Mouse (Mus musculus) neural tube, embryonic 12.5 days (tissue): ENCODE data around the gene Ubxn6. TPM values are rescaled to one million over a fixed set of nuclear protein-coding genes. Genes with fewer than 3 reads are reported as not detected.

Experiments
- ATAC-seq: fragments of 200-750 bp; cut with Nextera tagmentation; 2 replicates; pipeline ENCODE4 v1.8.0; 2017; ENCODE audit warnings: low read depth, mild to moderate bottlenecking, moderate TSS enrichment, moderate library complexity; ENCODE audit not compliant: low FRiP score
- H3K27ac ChIP-seq: fragments of 300-500 bp; sonication (generic); 2 replicates; pipeline ENCODE4 v1.5.1; 2016
- H3K27me3 ChIP-seq: fragments of 300-500 bp; sonication (generic); replicated peaks from 2 replicates; pipeline ENCODE4 v1.6.1; 2016; ENCODE audit warnings: mild to moderate bottlenecking
- H3K36me3 ChIP-seq: fragments of 300-500 bp; sonication (generic); 2 replicates; pipeline ENCODE4 v1.6.1; 2016; ENCODE audit warnings: mild to moderate bottlenecking
- H3K4me1 ChIP-seq: fragments of 300-500 bp; sonication (generic); 2 replicates; pipeline ENCODE4 v1.6.1; 2016
- H3K4me2 ChIP-seq: fragments of 300-500 bp; sonication (generic); replicated peaks from 2 replicates; pipeline ENCODE4 v1.6.1; 2016; ENCODE audit warnings: mild to moderate bottlenecking
- H3K4me3 ChIP-seq: fragments of 300-500 bp; sonication (generic); 2 replicates; pipeline ENCODE4 v1.5.1; 2016
- H3K9ac ChIP-seq: fragments of 300-500 bp; sonication (generic); 2 replicates; pipeline ENCODE4 v1.6.1; 2016; ENCODE audit warnings: mild to moderate bottlenecking
- H3K9me3 ChIP-seq: fragments of 300-500 bp; sonication (generic); 2 replicates; pipeline ENCODE4 v1.6.1; 2016; ENCODE audit warnings: mild to moderate bottlenecking
- WGBS: fragments of 180-500 bp; shearing (Covaris S2); methylation state at CpG from one replicate; pipeline ENCODE4 v1.1.7; 2016; 5-methylcytosine and 5-hydroxymethylcytosine counted together
- polyA plus RNA-seq: library from polyadenylated mRNA; unstranded; fragments of >200 nt; fragmentation: Nextera tagmentation; extraction: Ambion mirVana; gene quantifications from 2 replicates; pipeline ENCODE4 v1.2.1, GENCODE M21; 2016

The Ubxn6 gene
- polyA plus RNA-seq, 1 experiment from 2014 or later, result 61.0 TPM

DNA sequence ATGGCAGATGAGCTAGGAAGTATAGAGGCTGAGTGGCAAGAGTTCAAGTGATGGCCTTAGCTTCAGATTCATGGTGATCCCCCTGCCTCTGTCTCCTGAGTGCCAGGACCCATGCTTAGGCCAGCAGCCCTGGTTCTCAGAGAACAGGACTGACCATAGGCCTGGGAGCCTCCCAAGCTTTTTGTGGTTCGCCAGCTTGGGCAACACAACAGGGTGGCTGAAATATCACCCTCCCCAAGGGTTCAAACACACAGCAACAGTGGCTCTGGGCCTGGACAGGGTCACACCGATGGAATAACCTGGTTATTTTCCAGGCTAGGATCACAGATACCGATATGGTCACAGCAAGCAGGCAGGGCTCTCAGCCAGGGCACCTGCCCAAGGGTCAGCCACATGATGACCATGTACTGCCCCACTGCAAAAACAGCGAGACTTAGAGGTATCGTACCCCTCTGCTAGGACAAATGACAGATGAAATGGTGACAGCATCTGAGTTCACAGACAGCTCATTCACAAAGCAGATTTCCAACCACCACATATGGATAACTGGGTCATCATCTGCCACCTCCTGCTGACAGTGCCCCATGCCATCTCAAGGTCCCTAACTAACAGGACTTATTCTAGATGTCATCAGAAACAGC lies 46.9 kb downstream of the Ubxn6 start:
- Histone ChIP-seq H3K9me3 (no peaks in the 10 kb centered on the region), H3K9ac (no peak overlapping the region), H3K4me3 (no peak overlapping the region), H3K4me1 (peaks cover 6% of the 10 kb centered on the region), H3K36me3 (peaks cover 50% of the 10 kb centered on the region), H3K27me3 (no peaks in the 10 kb centered on the region), H3K27ac (no peak overlapping the region), H3K4me2 (no peak overlapping the region)
- 92% methylated on average over 5 of the region's 5 CpGs for WGBS
- ATAC-seq, result no peak

DNA sequence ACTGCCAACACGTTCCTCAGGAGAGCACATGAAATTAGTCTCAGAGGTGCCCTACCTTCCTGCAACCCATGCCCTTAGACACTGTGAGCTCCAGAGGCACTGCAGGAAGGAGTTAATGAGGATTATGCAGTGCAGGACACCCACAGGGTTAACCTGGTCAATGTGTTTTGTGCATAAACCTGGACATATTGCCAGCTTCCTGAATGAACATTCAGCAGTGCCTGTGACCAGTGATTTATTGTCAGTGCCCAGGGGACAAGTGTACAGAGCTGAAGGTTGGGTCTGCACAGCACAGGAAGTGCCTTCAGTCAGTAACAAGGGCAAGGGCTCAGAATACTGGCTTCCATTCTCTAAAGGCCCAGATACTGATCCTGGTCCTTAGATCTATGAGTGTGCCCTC lies 47.9 kb downstream of the Ubxn6 start:
- Histone ChIP-seq H3K4me3 (no peak overlapping the region), H3K27ac (no peak overlapping the region), H3K4me2 (no peak overlapping the region), H3K27me3 (no peaks in the 10 kb centered on the region), H3K9me3 (no peaks in the 10 kb centered on the region), H3K9ac (no peak overlapping the region), H3K36me3 (peaks cover 42% of the 10 kb centered on the region), H3K4me1 (peaks cover 14% of the 10 kb centered on the region)
- WGBS, result 71% methylated on average over 1 of the region's 1 CpGs
- no peak for ATAC-seq

DNA sequence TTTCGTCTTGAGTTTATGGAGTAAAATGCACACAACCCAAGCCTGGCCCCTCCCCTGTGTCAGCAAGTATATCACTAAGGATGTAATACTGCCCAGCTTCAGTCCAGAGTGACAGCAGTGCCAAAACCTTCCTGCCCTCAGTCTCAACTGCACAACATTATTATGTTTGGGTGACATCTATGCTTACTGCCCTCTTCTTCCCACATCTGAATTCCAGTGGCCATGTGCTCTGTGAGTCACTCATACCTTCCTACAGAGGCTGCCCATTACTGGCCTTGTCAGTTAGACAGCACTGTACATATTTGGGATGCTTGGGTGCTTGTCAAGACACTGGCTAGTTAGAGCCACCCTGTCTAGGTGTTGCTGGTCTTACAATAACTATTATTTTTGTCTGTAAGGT lies 48.5 kb downstream of the Ubxn6 start:
- peaks cover 14% of the 10 kb centered on the region for H3K4me1 ChIP-seq
- H3K4me2 ChIP-seq, result no peak overlapping the region

DNA sequence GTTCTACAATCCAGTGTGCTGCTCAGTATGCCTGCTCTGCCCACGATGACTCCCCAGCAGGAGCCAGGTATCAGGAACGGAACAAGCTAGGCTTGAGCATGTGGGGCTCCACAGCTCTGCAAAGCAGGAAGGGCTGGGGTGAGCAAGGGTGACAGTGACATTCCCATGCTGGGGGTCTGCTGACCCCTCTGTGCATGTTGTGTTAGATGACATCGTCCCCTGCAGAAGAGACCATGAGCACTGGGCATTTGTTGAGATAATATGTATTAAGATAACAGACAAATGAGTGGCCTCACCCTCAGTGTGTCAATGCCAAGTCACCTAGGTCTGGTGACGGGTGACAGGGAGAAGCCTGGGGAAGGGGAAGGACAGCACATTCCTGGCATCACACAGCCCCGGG lies 49.9 kb downstream of the Ubxn6 start:
- 84% methylated on average over 5 of the region's 5 CpGs for WGBS
- H3K27me3 ChIP-seq, result no peaks in the 10 kb centered on the region
- no peak for ATAC-seq
- H3K4me1 ChIP-seq, result peaks cover 14% of the 10 kb centered on the region
- H3K9me3 ChIP-seq, result no peaks in the 10 kb centered on the region
- no peak overlapping the region for H3K4me3 ChIP-seq
- no peak overlapping the region for H3K9ac ChIP-seq
- H3K27ac ChIP-seq, result no peak overlapping the region
- peaks cover 36% of the 10 kb centered on the region for H3K36me3 ChIP-seq
- no peak overlapping the region for H3K4me2 ChIP-seq

More for the DNA sequence above, 48.5 kb downstream of the Ubxn6 start:
- Histone ChIP-seq H3K27ac (no peak overlapping the region), H3K36me3 (peaks cover 39% of the 10 kb centered on the region), H3K9me3 (no peaks in the 10 kb centered on the region), H3K9ac (no peak overlapping the region), H3K27me3 (no peaks in the 10 kb centered on the region), H3K4me3 (no peak overlapping the region)
- ATAC-seq, result no peak
- 88% methylated on average over 1 of the region's 1 CpGs for WGBS

DNA sequence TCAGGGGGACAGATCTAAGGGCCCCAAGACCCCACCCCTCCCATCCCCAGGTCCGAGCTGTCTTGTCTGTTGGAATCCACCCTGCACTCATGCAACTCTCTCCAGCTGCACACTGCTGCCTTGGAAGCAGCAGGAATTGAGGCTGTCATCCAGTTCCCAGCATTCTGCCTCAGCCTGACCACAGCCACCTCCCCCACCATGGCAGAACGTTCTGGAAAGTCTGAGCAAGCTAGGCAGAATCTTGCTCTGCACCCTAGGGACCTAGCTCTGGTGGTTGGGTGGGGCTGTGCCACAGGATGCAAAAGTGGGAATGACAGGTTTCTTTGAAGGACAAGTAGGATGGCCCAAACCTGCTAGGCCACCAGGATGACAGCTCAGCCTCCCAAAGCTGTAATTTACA lies 50.4 kb downstream of the Ubxn6 start:
- peaks cover 39% of the 10 kb centered on the region for H3K36me3 ChIP-seq

DNA sequence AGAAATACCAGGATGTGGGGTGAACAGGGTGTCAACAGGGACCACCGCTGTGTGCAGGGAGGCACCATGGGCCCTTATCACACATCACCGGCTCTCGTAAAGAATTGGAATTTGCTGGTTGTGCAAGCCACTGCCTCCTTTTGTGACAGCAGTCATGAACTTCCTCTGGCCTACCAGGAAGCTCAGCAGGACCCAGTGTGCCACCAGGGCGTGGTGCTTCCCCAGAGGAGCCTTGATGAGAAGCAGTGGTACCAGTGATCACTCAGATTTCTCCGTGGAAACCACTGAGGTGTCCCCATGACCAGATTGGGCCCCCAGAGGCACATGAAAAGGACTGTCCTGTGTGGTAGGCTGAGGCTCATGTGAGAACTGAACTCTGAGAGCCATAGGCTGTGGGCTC lies 51.4 kb downstream of the Ubxn6 start:
- Histone ChIP-seq H3K9ac (no peak overlapping the region), H3K4me1 (peaks cover 14% of the 10 kb centered on the region), H3K27me3 (no peaks in the 10 kb centered on the region), H3K36me3 (peaks cover 39% of the 10 kb centered on the region), H3K4me3 (no peak overlapping the region), H3K9me3 (no peaks in the 10 kb centered on the region), H3K27ac (no peak overlapping the region), H3K4me2 (no peak overlapping the region)
- 83% methylated on average over 5 of the region's 5 CpGs for WGBS
- ATAC-seq, result no peak

More for the DNA sequence above, 50.4 kb downstream of the Ubxn6 start:
- H3K4me1 ChIP-seq, result peaks cover 14% of the 10 kb centered on the region
- no peak overlapping the region for H3K9ac ChIP-seq
- H3K4me3 ChIP-seq, result no peak overlapping the region
- H3K27ac ChIP-seq, result no peak overlapping the region
- H3K9me3 ChIP-seq, result no peaks in the 10 kb centered on the region
- WGBS, result 74% methylated on average over 2 of the region's 2 CpGs
- no peak for ATAC-seq
- no peak overlapping the region for H3K4me2 ChIP-seq
- no peaks in the 10 kb centered on the region for H3K27me3 ChIP-seq

DNA sequence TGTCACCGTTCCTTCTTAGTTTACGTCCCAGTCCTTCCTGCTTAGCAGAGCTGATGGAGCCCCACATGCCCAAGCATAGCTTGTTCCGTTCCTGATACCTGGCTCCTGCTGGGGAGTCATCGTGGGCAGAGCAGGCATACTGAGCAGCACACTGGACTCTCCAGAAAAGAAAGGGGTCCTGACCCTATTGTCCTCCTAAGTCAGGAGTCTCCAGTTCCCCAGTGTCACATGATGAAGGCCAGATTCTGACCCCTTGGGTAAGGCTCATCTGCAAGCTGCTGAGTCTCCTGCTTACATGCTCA lies 51.9 kb downstream of the Ubxn6 start:
- Histone ChIP-seq H3K4me2 (no peak overlapping the region), H3K27me3 (no peaks in the 10 kb centered on the region), H3K4me3 (no peak overlapping the region), H3K9me3 (no peaks in the 10 kb centered on the region), H3K4me1 (peaks cover 14% of the 10 kb centered on the region), H3K9ac (no peak overlapping the region), H3K27ac (no peak overlapping the region), H3K36me3 (peaks cover 39% of the 10 kb centered on the region)
- no peak for ATAC-seq
- WGBS, result 85% methylated on average over 4 of the region's 4 CpGs

DNA sequence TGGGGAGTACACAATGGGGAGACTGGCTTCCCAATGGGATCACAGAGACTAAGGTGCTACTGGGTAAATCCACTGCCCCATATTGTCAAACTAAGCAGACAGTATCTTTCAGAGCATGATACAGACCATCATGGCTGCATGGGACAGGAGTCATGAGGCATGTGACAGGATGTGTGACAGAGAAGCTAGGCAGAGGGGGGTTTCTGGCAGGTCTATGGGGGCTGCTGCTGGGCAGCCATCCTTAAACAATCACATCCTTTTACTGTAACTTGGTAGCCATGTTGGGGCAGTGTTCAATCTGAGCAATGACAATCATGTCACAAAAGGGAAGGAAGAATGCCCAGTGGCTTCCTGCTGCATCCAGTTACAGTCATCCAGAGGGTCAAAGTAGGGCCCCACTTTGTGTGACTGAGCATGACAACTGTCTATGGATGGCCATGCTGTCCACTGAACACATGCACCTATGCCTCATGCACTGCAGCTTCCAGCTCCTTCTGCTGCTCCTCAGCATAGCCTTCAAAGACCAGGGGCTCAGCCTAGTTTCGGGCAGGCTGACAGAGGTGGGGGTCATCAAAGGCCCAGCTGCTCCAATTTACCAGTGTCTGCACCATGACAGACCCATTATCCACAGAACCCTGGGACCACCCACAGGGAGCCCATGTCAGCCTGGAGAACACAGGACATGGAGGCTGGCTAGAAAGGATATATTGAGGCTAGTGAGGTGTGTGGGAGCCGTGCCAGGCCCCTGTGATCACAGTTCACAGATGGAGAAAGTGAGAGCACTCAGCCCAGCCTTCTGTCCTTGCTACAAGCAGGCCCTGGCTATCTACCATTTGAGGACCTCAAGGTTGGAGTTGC lies 52.5 kb downstream of the Ubxn6 start:
- Histone ChIP-seq H3K27me3 (no peaks in the 10 kb centered on the region), H3K9me3 (no peaks in the 10 kb centered on the region), H3K27ac (no peak overlapping the region), H3K4me3 (no peak overlapping the region), H3K4me1 (peaks cover 14% of the 10 kb centered on the region), H3K9ac (no peak overlapping the region), H3K4me2 (no peak overlapping the region), H3K36me3 (peaks cover 39% of the 10 kb centered on the region)
- WGBS, result 44% methylated on average over 2 of the region's 2 CpGs
- no peak for ATAC-seq

DNA sequence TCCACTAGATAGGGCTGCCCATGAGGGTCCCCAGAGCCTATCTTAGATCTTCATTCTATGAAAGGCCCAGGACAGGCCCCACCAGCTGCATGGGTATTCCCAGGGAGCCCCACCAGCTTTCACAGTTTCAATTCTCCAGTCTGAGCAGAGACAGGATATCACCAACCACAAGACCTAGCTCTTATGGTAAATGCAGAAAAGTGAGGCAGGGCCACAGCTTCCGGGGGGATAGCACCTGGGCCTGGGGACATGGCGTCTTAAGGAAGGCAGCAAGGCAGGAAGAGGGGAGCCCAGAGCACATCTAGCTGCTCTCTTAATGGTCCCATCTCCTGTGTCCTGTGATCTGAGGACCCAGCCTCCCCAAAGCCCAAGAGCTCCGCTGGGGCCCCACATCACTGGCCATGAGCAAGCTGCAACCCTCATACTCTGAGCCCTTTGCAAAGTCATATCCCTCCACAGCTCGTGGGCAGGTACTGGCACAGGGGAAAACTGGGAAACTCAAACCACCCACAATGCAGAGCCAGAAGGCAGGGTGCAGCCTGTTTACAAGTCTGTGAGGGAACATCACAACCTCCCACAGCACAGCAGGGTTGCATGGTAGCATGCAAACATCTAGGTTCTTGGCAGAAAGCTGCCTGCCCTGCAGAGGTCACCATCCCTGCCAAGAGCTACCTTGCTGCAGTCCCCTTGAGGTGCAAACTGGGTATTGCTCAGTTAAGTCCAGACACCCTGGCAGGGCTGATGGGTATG lies 53.5 kb downstream of the Ubxn6 start:
- peaks cover 14% of the 10 kb centered on the region; the same call in 1 of the 2 replicates for H3K4me1 ChIP-seq
- H3K36me3 ChIP-seq, result peaks cover 48% of the 10 kb centered on the region
- no peak overlapping the region for H3K4me2 ChIP-seq
- H3K9ac ChIP-seq, result no peak overlapping the region
- no peak overlapping the region for H3K4me3 ChIP-seq
- H3K27ac ChIP-seq, result no peak overlapping the region
- no peaks in the 10 kb centered on the region for H3K9me3 ChIP-seq
- no peaks in the 10 kb centered on the region for H3K27me3 ChIP-seq
- WGBS, result 92% methylated on average over 4 of the region's 4 CpGs
- no peak for ATAC-seq

DNA sequence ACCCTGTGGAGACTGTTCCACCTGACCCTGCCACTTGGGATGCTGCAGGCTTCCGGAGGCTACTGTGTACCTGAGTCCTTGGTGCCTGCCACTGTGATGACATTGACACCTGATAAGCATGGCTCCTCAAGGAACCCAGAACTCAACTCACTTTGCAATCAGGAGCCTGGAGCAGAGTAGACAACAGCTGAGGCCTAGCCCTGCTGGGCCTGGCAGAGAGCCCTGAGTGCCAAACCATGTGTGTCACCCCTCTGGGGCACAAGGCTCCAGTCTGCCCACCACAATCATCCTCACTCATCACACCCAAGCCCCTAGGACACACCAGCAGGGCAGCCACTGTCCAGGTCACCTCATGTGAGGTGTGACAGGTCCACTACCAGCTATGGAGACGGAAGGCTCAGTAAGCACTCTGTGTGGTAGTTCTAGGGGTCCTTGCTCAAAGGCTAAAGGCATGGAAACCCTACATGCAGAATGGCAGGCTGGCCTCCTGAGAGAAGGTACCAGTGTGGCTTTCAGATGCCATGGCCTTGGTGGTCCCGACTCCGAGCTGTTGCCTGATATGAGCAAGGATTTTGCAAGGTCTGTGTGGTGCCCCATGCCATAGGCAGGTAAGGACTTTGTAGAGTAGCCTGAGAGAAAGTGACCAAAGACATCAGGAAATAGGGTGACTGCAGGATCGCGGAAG lies 54.3 kb downstream of the Ubxn6 start:
- H3K4me3 ChIP-seq, result no peak overlapping the region
- ATAC-seq, result no peak
- H3K4me1 ChIP-seq, result peaks cover 14% of the 10 kb centered on the region; the same call in 1 of the 2 replicates
- H3K27ac ChIP-seq, result no peak overlapping the region
- H3K9me3 ChIP-seq, result no peaks in the 10 kb centered on the region
- WGBS, result 91% methylated on average over 6 of the region's 6 CpGs
- H3K36me3 ChIP-seq, result peaks cover 56% of the 10 kb centered on the region
- H3K9ac ChIP-seq, result no peak overlapping the region
- no peak overlapping the region for H3K4me2 ChIP-seq
- H3K27me3 ChIP-seq, result no peaks in the 10 kb centered on the region

DNA sequence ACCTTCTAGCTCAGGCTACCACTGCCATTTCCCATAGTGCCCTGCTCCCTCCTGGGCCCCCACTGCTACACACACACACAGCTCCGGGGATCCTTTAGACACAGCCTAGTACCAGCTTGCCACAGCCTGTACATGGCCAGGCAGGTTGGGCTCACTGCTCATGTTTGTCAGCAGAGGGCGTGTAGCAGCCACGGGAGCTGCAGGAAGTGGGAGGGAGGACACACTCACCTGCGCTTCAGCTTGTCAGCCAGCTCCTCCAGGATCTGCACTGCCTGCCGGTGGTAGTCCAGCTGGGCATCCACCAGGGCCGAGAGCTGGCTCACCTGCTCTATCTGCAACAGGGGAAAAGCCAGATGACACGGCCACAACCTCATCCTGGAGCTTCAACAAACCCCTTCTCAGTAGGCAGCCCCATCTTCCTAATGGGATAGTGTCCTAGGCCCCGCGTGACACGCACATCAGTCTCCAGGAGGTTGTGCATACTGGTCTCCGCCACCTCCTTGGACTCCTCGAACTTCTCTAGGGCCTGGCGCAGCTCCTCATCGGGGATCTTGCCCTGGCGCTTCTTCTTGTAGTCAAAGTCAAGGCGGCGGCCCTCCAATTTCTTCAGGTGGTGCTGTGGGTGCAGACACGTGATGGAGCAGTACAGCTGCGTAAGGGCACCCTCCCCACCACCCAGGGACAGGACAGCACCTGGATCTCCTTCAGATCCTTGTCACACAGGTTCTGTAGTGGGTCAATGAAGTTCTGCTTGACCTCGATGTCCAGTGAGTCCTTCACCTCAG lies 56.3 kb downstream of the Ubxn6 start:
- H3K4me1 ChIP-seq, result peaks cover 14% of the 10 kb centered on the region; the same call in 1 of the 2 replicates
- 78% methylated on average over 20 of the region's 20 CpGs for WGBS
- no peaks in the 10 kb centered on the region for H3K9me3 ChIP-seq
- H3K4me3 ChIP-seq, result no peak overlapping the region
- peaks cover 65% of the 10 kb centered on the region for H3K36me3 ChIP-seq
- no peak overlapping the region for H3K4me2 ChIP-seq
- ATAC-seq, result 0 out of 2 replicates have a peak, but pooled peaks have one; percentile 22
- no peak overlapping the region for H3K27ac ChIP-seq
- no peak overlapping the region for H3K9ac ChIP-seq
- no peaks in the 10 kb centered on the region for H3K27me3 ChIP-seq
